Mouse (Mus musculus): ENCODE results near the gene Upf2.

DNA sequence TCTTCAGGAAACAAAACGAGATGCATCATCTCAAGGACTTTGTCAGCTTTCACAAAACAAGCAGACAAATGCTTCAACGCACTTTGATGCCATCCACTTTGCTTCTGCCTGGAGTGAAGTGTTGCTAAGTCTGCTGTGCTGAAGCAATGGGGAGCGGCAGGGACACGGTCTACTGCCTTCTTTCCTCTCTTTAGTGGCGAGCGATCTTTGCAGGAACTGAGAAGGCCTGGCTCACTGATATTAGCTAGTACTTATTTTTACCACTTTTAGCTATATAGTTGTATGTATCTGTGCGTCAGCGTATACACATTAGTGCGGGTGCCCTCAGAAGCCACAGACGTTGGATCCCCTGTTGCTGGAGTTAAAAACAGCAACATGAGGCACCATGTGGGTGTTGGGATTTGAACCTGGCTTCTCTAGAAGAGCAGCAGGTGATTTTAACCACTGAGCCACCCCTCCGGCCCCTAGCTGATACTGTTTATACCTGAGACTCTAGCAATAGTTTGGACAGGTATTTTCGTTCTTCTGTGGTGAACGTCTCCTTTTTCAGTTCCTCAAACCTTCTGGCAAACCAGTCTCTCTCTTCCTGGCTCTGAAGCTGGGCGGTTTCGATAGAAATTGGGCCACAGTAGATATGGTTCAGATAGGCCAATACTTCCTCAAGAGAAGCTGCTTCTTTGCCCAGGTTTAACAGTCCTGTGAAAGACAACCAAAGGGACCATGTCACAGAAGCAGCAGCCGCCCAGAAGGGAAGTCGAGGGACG, 20.8 kb upstream of the Upf2 start:
- no peak for TF ChIP-seq CTCF (IDR thresholded peaks at IDR 0.05)
- TF ChIP-seq EP300 (IDR thresholded peaks at IDR 0.05): no peak

All from lung, postnatal 0 days (tissue).